Mouse (Mus musculus) embryo, embryonic 10.5 days (tissue): ENCODE results near the gene Sdk1.
A peak's percentile ranks its signal among the peaks of the same experiment; 100 is the strongest.

Source experiments
- DNase-seq: peaks from one replicate; pipeline ENCODE4 v3.0.0-alpha.2; 2015; ENCODE audit warnings: low spot score

The Sdk1 gene

DNA sequence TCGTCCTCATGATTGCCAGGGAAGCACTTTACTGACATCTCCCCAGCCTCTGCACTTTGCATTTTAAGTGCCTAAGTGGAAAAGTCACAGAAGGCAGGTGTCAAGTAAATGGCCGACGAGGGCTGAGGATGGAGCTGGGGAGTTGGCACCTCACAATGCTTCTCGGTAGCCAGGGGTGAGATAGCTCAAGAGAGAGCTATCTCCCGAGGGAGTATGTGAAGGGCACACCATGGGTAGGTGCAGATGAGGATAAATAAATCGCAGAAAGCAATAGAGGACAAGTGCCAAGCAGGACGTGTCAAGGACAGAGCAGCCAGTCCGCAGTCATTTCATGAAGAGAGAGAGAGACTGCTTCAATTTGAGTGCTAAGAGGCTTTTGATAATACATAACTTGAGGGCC is 655.1 kb downstream of the Sdk1 start:
- DNase-seq = no peak

DNA sequence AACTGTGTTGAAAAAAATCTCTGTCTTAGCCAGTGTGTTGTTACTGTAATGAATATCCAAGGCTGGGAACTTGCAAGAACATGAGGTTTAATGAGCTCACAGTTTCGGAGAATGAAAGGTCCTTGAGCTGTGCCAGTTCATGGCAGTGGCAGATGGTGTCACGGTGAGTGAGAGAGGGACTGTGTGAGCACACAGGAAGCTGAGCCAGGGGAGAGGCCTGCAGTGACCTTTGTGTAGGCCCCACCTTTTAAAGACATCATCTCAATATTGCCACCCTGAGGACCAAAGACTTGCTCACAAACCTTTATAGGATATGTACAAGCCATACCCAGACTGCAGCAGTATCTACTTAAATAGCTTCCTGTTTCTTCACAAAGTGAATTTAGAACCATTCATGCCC is 656.2 kb downstream of the Sdk1 start:
- no peak for DNase-seq

DNA sequence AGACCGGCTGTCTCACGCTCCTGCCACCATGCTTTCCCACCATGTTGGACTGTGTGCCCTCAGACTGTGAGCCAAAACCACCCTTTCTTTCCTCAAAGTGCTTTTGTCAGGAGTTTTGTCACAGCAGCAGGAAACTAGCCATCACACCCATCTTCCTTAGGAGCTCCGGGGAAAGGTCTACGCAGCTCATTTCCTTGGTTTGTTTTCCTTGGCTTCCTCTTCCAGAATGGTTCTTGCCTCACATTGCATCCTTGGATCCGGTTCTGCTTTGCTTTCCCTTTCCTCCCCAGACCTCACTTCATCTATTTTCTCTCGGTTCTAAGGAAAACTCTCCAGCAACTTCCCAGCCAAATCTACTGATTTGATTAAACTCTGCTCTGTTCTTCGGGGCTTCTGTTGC is 658.5 kb downstream of the Sdk1 start:
- DNase-seq = no peak

DNA sequence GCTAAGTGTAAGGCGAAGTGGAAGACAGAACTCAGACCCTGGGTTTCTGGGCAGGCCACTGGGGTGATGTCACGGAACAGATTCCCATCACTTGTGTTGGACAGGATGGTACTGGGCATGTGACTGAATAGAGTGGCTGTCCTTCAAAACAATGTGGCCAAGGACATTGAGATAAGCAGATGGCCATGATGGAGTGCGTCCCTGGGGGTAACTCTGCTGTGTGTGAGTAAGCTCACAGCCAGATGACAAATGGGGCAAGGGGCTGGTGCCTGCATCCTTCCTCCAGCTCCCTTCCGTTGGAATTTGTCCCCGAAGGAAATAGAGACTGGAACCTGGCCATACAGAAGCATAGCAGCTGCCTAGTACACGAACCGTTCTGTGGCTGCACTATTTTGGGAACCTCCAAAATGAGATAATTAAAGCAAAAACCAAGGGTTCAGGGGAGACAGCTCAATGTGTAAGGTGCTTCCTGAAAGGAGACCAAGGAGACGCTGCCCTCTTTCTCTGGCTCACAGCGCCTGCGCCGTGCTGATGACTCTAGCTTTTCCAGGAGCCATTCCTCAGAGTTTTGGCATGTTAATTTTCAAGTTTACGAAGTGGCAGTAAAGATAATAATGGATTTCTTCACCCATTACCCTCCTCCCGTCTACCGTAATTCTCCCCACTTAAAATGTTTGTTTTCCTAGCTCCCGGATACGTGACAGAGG is 661.4 kb downstream of the Sdk1 start:
- no peak for DNase-seq

DNA sequence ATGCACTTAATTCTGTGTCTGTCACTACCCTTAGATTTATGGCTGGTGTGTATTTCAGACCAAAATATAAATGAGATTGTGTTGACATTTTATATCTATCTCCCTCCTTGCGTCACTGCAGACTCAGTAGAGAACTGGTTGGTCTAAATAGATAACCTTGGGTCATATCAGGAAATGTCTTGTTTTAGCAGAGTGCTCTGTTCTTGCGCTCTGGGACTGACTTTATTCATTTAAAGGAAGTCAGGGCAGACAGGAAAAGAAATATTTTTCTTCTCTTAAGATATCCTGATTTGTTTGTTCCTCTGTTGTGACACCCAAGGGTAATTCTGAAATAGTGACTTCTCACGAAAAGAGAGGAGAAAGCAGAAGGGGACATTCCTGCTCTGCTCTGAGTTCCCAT is 669.2 kb downstream of the Sdk1 start:
- no peak for DNase-seq

DNA sequence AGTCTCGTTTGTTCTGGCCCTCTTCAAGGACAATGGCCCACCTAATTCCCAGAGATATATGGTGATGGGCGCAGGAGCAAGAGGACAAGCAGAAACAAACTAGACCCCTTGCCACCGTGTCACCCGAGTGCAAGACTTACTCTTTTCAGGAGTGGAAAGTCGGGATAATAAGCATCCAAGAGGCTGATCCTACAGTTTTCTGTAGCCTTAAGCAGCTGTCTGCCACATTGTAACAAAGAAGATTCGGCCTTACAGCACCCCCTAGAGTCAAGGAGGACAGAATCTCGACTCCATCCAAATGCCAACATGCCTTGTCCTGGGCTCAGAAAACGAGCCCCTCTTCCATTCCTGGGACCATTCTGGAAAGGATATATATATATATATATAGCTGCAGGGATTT is 669.6 kb downstream of the Sdk1 start:
- DNase-seq = peak; percentile 31

DNA sequence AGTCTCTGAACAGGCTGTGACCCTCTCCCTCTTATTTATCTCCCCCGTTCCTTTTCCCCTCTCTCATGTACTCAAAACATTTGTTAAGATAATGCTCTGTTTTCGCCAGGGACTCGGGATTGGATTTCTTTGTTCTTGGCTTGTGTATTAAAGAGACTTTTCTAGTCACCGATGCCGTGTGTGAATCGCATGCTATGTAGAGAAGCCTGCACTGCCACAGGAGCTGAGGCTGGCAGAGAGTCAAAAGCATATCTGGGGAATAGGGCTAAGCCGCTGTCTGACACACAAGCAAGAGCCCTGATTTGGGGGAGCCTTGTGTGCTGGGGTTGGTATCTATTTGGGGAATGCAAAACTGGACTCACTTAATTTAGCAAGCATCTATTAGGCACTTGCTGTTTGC is 671.6 kb downstream of the Sdk1 start:
- DNase-seq = no peak

DNA sequence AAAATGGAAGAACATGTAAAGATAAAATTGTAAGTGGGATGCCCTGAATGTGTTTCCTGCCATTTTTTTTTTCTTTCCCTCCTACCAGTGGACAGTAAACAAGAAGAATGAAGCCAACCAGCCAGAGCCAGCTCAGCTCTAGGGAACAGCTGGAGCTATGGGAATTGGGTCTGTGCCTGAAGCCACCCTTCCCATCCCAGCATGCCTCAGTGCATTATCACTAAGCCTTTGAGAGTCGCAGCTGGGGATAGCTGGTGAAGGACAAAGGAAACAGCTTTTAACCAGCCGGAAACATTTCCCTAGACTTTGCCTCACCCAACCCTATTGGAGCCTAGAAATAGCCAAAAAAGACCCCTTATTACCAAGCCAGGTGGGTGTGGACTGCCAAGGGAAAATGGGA is 675.7 kb downstream of the Sdk1 start:
- DNase-seq = peak; percentile 18

DNA sequence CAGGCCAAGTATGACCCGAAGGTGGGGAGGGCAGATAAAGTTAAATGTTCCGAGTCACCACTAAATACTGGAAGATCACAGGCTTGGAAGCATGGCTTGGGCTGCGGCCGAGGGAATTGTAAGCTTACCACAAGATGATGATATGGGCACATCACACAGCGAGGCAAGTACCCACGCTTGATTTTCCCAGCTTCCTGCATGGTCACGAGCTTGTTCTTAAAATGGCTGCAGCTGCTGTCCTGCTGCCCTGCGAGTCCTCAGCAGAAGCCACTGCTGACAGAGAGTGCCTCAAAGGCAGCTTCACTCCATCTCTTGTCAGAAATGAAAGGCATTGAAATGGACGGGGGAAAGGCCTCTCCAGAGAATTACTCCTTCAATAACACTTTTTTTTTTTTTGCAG is 697.7 kb downstream of the Sdk1 start:
- no peak for DNase-seq

DNA sequence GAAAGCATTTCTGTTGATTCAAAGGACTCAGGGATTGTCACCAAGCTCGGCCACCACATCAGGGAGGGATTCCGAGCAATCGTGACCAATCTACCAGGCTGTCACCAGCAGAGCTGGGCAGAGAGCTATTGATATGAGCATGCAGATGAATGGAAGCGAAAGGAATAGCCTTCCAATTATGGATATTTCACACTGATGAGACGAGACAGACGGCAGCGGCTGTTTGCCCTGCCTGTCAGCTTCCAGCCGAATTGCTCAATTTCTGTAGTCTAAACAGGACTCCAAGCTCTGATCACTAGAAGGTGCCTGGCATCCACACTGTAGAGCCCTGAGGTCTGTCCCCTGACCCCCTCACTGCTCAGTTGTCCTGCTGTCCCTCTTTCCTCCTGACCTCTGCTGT is 699.3 kb downstream of the Sdk1 start:
- DNase-seq = no peak

DNA sequence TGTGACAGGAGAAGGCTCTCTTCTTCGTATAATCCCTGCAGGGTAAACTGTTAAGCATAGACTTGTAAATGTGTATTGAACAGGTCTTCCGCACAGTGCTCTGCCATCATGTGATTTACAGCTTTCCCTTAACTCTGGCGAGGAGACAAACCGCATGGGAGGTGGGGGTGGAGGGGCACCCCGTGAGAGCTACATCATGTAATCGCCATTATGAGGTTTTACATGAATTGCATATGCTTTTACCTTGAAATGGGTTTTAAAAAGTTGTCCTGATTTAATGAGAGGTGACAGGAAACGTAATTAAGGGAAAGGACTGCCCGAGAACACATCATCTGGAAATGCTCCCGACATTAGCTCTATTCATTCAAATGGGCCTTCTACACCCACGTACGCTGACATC is 709.5 kb downstream of the Sdk1 start:
- no peak for DNase-seq

DNA sequence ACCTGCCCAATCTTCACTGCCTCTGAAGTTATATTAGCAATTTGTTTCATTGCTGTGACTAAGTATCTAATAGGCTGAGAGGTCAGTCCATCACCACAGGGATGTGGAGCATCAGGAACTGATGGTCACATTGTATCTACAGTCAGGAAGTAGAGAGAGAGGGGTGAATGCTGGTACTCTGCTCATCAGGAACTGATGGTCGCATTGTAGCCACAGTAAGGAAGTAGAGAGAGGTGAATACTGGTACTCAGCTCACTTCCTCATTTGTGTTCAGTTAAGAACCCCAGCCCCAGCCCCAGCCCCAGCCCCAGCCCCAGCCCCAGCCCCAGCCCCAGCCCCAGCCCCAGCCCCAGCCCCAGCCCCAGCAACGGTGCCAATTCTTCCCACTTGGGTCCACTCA is 711.0 kb downstream of the Sdk1 start:
- no peak for DNase-seq

DNA sequence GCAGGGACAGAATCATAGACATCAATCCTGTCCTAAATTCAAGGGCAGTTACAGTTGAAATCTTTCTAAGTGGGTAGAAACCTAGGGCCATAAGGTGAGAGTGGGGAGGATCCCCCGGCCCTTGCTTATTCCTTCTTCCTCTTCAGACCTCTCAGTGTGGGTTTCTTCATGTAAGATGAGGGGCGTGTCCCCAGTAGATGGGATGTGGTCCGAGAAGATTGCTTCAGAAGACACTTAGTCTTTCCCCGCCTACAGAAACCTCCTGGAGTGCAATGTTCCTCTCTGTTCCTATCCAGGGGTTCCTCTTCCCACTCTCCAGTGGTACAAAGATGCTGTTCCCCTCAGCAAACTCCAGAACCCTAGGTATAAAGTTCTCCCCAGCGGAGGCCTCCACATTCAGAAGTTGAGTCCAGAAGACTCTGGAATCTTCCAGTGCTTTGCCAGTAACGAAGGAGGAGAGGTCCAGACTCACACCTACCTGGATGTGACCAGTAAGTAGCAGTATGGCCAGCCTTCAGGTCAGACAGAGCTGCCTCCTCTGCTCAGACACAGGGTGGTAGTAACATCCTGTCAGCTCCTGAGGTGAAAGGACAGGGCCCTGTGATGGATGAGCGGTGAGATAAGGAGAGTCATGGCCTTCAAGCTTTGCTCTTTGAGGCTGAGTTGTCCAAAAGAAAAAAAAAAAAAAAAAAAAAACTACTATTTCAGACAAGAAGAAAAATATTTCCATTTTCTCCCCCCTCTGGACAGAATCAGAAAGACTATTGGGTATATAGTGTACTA is 711.6 kb downstream of the Sdk1 start:
- no peak for DNase-seq

DNA sequence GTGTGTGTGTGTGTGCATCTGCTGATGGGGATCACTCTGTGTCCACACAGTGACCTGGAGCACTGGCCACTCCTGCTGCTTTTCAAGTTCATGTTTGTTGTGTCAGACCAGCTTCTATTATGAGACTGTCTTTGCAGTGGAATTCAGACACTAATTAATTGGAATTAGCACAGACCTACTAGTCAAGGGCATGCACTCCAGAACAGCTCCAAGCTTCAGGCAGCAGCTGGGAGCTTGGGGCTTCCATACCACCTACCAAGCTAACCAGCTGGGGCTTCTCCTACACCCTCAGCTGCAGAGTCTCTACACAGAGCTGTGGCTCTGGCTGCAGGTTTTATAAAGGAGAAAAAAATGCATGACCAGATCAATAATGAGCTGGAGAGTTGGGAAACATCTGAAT is 729.8 kb downstream of the Sdk1 start:
- no peak for DNase-seq

DNA sequence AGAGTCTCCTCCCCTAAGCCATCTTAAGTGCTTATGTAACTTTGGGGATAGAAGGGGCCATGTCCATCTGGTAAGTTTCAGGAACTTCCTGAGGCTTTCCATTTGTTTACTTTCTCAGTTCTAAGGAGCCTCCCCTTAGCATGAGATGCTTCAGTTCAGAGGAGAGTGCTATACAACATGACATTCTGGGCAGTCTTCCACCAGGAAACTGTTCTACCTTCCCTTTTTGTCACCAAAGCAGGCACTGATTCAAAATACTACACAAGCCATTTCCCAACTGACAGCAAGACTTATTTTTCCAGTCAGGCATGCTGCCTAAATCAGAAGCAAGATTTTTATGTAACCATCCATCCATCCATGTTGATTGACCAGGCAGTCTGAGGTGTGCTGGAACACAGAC is 738.2 kb downstream of the Sdk1 start:
- no peak for DNase-seq

DNA sequence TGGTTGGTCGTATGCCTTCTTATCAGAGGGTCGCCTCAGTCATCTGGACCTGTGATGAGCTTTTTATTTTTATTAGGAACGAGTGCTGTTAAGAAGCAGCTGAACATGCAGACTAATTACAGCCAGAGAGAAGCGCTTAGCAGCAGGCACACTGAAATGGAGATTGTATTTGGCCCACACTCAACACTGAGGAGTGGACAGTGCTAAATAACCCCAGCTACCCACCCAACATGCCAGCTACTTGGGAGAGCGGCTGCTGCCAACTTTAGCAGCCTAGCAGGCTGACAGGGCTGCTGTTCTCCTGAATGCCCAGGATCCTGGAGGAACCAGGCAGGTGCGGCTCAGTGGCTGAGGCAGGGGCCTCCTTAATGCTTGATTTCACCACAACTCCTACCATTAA is 739.5 kb downstream of the Sdk1 start:
- no peak for DNase-seq

DNA sequence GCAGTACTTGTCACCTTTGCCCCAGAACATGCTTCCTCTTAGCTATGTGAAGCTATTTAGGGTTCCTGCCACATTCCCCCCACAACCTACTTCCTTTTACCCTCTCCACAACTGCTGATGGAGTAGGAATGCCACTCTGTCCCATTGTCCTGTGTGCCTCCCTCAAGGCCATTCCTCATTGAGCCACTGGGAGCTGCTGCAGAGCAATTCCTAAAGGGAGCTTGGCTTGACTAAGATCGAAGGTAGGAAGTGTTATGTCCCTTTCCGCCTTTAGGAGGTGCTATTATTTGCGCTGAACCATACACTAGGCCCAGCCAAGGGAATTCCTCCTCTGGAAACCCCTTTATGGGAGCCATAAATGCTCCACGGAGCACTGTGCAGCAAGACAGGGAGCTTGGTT is 743.0 kb downstream of the Sdk1 start:
- no peak for DNase-seq

DNA sequence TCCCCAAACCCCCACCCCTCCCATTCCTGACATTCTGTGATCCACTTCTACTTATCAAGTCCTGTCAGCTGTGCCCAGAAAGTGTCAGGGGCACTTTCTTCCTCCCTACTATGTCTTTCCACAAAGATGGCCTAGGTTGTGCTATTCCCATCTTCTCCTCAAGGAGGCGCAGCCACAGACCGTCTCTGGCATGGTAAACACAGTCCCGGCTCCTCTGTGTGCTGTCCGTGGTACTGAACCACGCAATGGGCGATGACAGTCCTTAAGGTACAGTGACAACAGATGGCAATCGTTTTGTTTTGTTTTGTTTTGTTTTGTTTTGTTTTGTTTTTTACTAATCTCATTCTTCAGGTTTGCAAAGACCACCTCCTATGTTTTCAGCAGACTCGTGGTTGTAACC is 743.7 kb downstream of the Sdk1 start:
- DNase-seq = peak; percentile 89

DNA sequence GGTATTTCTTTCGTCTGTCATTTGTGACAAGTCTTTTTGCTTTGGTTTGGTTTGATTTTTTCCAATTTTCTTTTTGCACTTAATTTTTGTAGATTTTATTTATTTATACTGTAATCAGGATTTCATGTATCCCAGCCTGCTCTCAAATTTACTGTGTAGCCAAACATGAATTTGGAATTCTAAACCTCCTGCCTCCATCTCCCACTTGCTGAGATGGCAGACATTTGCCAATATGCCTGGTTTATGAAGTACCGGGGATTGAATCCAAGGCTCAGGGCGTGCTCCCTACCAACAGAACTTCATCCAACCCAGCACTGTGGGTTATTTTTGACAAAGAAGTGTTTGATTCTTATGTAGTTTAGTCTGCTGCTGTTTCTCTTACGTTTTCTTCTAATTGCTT is 744.3 kb downstream of the Sdk1 start:
- DNase-seq = no peak

DNA sequence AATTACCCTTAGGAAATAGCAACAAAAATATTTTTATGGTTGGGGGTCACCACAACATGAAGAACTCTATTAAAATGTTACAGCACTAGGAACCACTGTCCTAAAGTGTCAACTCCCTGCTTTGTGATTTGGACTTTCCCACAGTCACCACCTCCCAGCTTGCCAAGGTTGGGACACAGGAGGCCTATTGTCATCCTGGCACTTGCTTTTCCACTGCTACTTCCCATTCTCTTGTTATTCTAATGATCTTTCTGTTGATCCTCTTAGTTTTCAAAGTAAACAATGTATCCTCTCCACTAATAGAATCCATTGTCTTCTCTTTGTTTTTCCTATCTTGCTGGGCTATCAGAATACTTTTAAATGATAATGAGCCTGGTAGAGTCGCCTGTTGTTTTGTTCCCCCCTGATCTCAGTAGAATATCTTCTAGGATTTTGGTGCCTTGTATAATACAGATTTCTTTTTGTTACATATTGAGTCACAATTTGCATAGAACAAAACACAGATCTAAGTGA is 746.1 kb downstream of the Sdk1 start:
- no peak for DNase-seq

DNA sequence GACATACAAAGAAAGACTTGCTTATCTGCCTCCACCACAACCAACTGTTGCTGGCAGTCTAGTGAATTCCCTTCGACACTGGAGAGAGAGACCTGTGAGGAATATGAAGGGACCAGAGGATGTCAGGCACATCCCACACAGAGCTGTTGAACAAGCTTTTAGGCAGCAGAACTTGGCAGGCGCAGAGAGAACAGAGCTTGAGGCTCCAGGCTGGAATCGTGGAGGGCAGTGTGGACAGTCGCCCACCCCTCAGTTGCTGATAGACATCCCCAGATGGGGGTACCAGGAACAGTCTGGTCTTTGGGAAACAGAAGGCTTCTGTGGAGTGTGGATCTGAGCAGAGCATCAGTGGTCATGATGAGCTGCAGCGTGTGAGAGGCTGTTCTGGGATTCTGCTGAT is 747.4 kb downstream of the Sdk1 start:
- DNase-seq = no peak

DNA sequence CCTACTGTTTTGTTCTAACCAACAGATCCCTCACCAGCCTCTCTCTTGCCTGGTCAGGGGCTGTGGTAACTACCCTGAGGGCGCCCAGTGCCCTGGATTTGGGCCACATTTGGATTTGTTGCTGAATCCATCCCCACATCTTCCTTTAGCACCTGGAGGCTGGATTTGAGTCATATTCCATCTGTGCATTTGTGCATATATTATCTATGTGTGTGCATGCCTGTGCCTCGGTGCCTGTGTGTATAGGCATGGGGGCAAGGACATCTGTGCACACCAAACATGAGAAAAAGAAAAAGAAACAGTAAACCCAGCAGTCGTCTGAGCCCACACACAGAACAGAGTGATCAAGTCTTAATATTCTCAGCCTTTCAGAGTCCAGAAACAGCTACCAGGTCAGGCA is 752.9 kb downstream of the Sdk1 start:
- DNase-seq = no peak

DNA sequence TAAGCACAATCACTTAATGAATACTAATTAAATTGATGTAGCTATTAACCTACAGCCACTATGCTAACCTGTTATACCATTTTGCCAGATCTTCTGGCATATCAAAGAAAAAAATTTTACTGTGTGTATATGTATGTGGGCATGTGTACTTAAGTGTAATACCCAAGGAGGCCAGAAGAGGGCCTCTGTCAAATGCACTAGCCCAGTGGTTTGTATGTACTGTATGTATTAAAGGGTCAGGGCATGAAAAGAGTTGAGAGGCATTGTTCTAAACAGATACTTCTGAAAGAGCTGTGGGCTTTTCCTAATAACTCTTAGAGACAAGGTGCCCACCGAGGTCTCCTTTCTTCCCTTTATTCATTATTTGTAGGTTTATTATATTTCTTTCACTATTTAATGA is 759.0 kb downstream of the Sdk1 start:
- DNase-seq = no peak

DNA sequence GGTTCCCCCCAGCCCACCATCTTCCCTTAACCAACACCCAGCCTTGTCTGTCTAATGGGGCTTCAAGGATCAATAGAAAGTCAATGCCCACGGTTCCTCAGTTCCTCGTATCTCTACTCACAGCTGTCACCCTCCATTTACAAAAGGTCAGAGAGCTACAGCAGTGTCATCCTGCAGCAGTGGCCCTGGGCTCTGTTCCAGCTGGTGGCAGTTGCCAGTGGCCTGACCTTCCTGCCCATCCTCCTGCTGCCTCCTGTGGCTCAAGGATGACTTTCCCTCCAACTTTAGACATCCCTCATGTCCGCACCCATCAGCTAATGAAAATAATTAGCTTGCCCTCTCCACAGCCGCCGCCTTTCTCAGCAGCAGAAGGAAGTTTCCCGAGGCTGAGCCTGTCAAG is 759.8 kb downstream of the Sdk1 start:
- no peak for DNase-seq
